Mouse (Mus musculus): ENCODE data around the gene Kansl1l. TPM values are rescaled to one million over a fixed set of nuclear protein-coding genes. Genes with fewer than 3 reads are reported as not detected.

The Kansl1l gene
- polyA plus RNA-seq, 1 experiment from 2014 or later: 4.5 TPM

DNA sequence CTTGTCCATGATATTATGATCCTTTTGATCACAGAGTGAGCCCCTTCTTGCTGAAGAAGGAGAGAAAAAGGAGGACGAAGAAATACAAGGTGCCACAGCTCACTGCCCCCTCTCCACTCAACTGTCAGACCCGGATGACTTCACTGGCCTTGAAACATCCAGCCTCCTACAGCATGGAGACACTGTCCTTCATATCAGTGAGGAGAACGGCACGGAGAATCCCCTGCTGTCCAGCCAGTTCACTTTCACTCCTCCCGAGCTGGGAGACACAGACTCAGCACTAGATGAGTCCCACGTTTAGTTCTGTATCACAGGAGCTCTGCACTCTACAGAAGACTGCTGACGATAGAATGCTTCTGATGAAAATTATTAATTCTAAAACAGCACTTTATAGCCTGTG, 122.1 kb downstream of the Kansl1l start:
- H3K27ac ChIP-seq (ENCODE audit: low read depth): no peak overlapping the region

DNA sequence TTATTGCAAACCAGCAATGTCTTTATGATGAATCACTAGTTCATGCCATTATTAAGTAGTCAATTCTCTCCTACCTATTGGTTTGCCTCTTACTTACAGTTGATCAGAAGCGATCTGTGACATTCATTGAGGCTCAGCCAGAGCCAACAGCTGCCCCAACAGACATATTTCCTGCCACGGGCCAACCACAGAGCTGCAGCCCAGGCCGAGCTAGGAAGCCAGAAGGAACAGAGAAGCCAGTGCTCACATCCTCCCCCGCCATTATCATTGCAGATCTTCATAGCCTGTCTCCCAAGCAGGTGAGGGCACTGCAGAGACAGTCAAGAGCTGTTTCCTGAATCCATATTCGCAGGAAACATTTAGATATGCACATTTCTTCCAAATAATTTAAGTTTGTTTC, 123.1 kb downstream of the Kansl1l start:
- Histone ChIP-seq H3K4me1 (ENCODE audit: insufficient read depth) (no peaks in the 10 kb centered on the region), H3K27ac (ENCODE audit: low read depth) (no peak overlapping the region), H3K36me3 (replicated peaks; ENCODE audit: insufficient read depth, low read length) (no peaks in the 10 kb centered on the region), H3K9me3 (ENCODE audit: low read length) (no peaks in the 10 kb centered on the region), H3K4me2 (ENCODE audit: low read depth, low read length) (no peak overlapping the region), H3K27me3 (ENCODE audit: insufficient read depth, low read length) (no peaks in the 10 kb centered on the region), H3K4me3 (ENCODE audit: low read depth, low read length) (no peak overlapping the region), H3K9ac (replicated peaks) (no peak overlapping the region)
- DNase-seq (no peak), ATAC-seq (no peak)
- WGBS (ENCODE audit: insufficient replicate concordance): 34% methylated on average over 5 of the region's 5 CpGs
- TF ChIP-seq EP300 (IDR thresholded peaks at IDR 0.05; ENCODE audit: low read depth) (no peak), CTCF (IDR thresholded peaks at IDR 0.05; ENCODE audit: low read depth) (no peak)

More for the DNA sequence above, 122.1 kb downstream of the Kansl1l start:
- H3K9ac ChIP-seq (replicated peaks): no peak overlapping the region
- H3K9me3 ChIP-seq (ENCODE audit: low read length): no peaks in the 10 kb centered on the region
- DNase-seq (no peak), ATAC-seq (no peak)
- no peaks in the 10 kb centered on the region for H3K27me3 ChIP-seq (ENCODE audit: insufficient read depth, low read length)
- H3K4me3 ChIP-seq (ENCODE audit: low read depth, low read length): no peak overlapping the region
- 65% methylated on average over 7 of the region's 7 CpGs for WGBS (ENCODE audit: insufficient replicate concordance)
- TF ChIP-seq CTCF (IDR thresholded peaks at IDR 0.05; ENCODE audit: low read depth): no peak
- no peak for TF ChIP-seq EP300 (IDR thresholded peaks at IDR 0.05; ENCODE audit: low read depth)
- no peaks in the 10 kb centered on the region for H3K36me3 ChIP-seq (replicated peaks; ENCODE audit: insufficient read depth, low read length)
- H3K4me1 ChIP-seq (ENCODE audit: insufficient read depth): no peaks in the 10 kb centered on the region
- no peak overlapping the region for H3K4me2 ChIP-seq (ENCODE audit: low read depth, low read length)

DNA sequence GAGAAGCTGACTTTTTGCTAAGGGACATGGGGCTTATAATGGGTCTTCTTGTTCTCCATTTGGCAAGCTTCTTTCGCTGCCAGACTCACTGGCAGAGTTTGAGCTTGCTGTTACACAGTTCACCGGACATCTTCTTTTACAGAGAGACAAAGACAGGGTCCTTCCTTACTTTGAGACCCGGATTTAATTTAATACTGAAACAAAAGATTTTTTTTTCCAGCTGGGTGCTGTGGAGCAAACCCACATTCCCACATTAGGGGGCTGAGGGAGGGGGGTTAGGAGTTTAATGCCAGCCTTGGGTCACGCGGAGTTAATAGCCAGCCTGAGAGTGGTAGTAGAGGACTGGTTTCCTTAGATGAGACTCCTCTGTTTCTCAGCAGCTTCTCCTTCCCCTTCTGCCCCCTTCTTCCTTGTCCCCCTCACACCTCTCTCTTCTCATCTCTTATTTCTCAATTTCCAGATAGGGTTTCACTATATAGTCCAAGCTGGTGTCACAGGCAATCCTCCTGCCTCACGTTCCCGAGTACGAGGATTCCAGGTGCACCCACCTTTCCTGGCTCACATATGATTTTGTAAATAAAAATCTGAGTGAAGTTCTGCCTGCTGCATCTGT, 124.5 kb downstream of the Kansl1l start:
- no peak overlapping the region for H3K4me3 ChIP-seq (ENCODE audit: low read depth, low read length)
- DNase-seq: no peak
- no peaks in the 10 kb centered on the region for H3K36me3 ChIP-seq (replicated peaks; ENCODE audit: insufficient read depth, low read length)
- H3K9me3 ChIP-seq (ENCODE audit: low read length): no peaks in the 10 kb centered on the region
- no peaks in the 10 kb centered on the region for H3K27me3 ChIP-seq (ENCODE audit: insufficient read depth, low read length)
- H3K9ac ChIP-seq (replicated peaks): no peak overlapping the region
- no peak overlapping the region for H3K27ac ChIP-seq (ENCODE audit: low read depth)
- no peaks in the 10 kb centered on the region for H3K4me1 ChIP-seq (ENCODE audit: insufficient read depth)
- no peak for ATAC-seq
- H3K4me2 ChIP-seq (ENCODE audit: low read depth, low read length): no peak overlapping the region
- TF ChIP-seq CTCF (IDR thresholded peaks at IDR 0.05; ENCODE audit: low read depth): no peak
- TF ChIP-seq EP300 (IDR thresholded peaks at IDR 0.05; ENCODE audit: low read depth): no peak
- 78% methylated on average over 8 of the region's 8 CpGs for WGBS (ENCODE audit: insufficient replicate concordance)

DNA sequence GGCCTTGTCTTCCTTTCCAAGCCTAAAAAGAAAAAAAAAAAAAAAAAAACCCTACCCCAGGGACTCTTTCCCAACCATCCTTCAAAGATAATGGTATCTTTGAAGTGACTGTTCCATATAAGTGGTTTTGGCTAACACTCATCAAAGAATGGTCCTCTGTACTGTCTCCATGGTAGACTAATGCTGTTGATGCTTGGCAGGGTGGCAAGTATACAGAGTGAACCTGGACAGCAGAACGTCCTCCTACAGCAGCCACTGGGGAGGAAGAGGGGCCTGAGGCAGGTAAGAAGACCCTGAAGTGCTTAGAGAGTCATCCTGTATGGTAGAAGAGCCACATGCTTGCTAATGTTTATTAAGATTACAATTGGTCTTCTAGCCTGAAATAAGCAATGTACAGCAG, 125.1 kb downstream of the Kansl1l start:
- H3K4me2 ChIP-seq (ENCODE audit: low read depth, low read length): no peak overlapping the region
- DNase-seq (no peak), ATAC-seq (no peak)
- H3K9ac ChIP-seq (replicated peaks): no peak overlapping the region
- 56% methylated on average over 1 of the region's 1 CpGs for WGBS (ENCODE audit: insufficient replicate concordance)
- no peaks in the 10 kb centered on the region for H3K4me1 ChIP-seq (ENCODE audit: insufficient read depth)
- no peak overlapping the region for H3K4me3 ChIP-seq (ENCODE audit: low read depth, low read length)
- H3K27ac ChIP-seq (ENCODE audit: low read depth): no peak overlapping the region
- H3K27me3 ChIP-seq (ENCODE audit: insufficient read depth, low read length): no peaks in the 10 kb centered on the region
- no peaks in the 10 kb centered on the region for H3K36me3 ChIP-seq (replicated peaks; ENCODE audit: insufficient read depth, low read length)
- TF ChIP-seq EP300 (IDR thresholded peaks at IDR 0.05; ENCODE audit: low read depth): no peak
- no peaks in the 10 kb centered on the region for H3K9me3 ChIP-seq (ENCODE audit: low read length)

DNA sequence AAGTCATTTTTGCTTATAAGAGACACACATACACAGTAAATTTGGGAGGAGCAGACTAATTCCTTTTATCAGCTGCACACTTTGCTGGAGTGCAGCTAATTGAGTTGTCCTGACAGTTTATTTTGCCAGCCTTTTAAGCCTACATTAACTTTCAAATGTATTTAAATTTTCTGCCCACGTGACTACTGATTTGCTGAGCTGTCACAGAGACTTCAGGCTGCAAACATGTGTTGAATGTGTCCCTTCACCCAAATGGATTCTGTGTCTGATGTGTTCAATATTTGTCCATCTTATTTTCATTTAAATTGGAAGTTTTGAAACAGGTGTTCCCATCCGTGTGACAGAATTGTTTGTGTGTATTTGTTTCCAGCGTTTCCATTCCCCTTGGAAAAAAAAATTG, 125.6 kb downstream of the Kansl1l start:
- DNase-seq (no peak), ATAC-seq (no peak)
- Histone ChIP-seq H3K27me3 (ENCODE audit: insufficient read depth, low read length) (no peaks in the 10 kb centered on the region), H3K9ac (replicated peaks) (no peak overlapping the region), H3K27ac (ENCODE audit: low read depth) (no peak overlapping the region), H3K4me2 (ENCODE audit: low read depth, low read length) (no peak overlapping the region), H3K9me3 (ENCODE audit: low read length) (no peaks in the 10 kb centered on the region), H3K4me3 (ENCODE audit: low read depth, low read length) (no peak overlapping the region), H3K36me3 (replicated peaks; ENCODE audit: insufficient read depth, low read length) (no peaks in the 10 kb centered on the region), H3K4me1 (ENCODE audit: insufficient read depth) (no peaks in the 10 kb centered on the region)
- TF ChIP-seq EP300 (IDR thresholded peaks at IDR 0.05; ENCODE audit: low read depth): no peak
- WGBS (ENCODE audit: insufficient replicate concordance): 68% methylated on average over 3 of the region's 3 CpGs

DNA sequence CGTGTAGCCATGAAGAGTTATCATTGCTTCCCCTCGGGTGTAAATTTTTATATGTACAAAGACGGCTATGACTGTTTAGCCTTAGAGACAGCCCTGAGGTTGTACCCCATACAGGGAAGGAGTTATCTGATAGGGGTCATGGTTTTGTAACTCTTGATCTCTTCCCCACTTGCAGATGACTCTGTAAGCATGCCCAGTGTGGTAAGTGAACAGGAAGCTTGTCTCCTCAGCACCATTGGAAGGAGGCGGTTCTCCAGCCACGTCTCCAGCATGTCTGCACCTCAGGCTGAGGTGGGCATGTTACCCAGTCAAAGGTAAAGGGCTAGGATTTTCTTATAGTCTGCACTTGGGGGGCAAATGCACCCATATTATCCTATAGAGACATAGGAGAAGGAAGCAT, 134.4 kb downstream of the Kansl1l start:
- Histone ChIP-seq H3K9ac (replicated peaks) (no peak overlapping the region), H3K4me3 (ENCODE audit: low read depth, low read length) (no peak overlapping the region), H3K36me3 (replicated peaks; ENCODE audit: insufficient read depth, low read length) (no peaks in the 10 kb centered on the region), H3K27me3 (ENCODE audit: insufficient read depth, low read length) (no peaks in the 10 kb centered on the region), H3K4me2 (ENCODE audit: low read depth, low read length) (no peak overlapping the region), H3K4me1 (ENCODE audit: insufficient read depth) (no peaks in the 10 kb centered on the region), H3K9me3 (ENCODE audit: low read length) (no peaks in the 10 kb centered on the region), H3K27ac (ENCODE audit: low read depth) (no peak overlapping the region)
- 68% methylated on average over 5 of the region's 5 CpGs for WGBS (ENCODE audit: insufficient replicate concordance)
- no peak for TF ChIP-seq CTCF (IDR thresholded peaks at IDR 0.05; ENCODE audit: low read depth)
- no peak for TF ChIP-seq EP300 (IDR thresholded peaks at IDR 0.05; ENCODE audit: low read depth)
- ATAC-seq: no peak
- no peak for DNase-seq

DNA sequence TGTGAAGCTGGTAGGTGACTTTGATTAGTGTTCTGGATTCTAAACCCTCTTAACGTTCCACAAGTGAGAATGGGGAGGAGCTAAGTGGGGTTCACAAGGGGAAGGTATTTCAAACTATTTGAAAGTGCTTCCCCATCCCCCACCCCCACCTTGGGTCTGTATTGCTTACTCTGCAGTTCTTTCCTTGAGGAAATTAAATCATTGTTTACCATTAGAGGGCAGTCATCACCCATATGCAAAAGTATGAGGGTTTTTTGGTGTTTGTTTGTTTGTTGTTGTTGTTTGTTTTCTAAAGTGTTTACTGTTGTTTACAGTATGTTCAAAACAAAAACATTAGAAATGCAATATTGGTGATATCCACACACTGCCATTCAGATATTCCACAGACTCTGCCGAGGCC, 138.7 kb downstream of the Kansl1l start:
- Histone ChIP-seq H3K4me2 (ENCODE audit: low read depth, low read length) (no peak overlapping the region), H3K4me3 (ENCODE audit: low read depth, low read length) (no peak overlapping the region), H3K9ac (replicated peaks) (no peak overlapping the region), H3K9me3 (ENCODE audit: low read length) (no peaks in the 10 kb centered on the region), H3K4me1 (ENCODE audit: insufficient read depth) (no peaks in the 10 kb centered on the region), H3K27ac (ENCODE audit: low read depth) (no peak overlapping the region), H3K27me3 (ENCODE audit: insufficient read depth, low read length) (no peaks in the 10 kb centered on the region), H3K36me3 (replicated peaks; ENCODE audit: insufficient read depth, low read length) (no peaks in the 10 kb centered on the region)
- TF ChIP-seq CTCF (IDR thresholded peaks at IDR 0.05; ENCODE audit: low read depth) (peak; percentile 17; the same call in 1 of the 2 replicates), EP300 (IDR thresholded peaks at IDR 0.05; ENCODE audit: low read depth) (no peak)
- DNase-seq: no peak
- 34% methylated on average over 2 of the region's 2 CpGs for WGBS (ENCODE audit: insufficient replicate concordance)
- ATAC-seq: no peak
